Mouse (Mus musculus): ENCODE data around the gene S1pr3. TPM values are rescaled to one million over a fixed set of nuclear protein-coding genes. Genes with fewer than 3 reads are reported as not detected.

Gene S1pr3
- polyA plus RNA-seq, 1 experiment from 2014 or later = 114 TPM

DNA sequence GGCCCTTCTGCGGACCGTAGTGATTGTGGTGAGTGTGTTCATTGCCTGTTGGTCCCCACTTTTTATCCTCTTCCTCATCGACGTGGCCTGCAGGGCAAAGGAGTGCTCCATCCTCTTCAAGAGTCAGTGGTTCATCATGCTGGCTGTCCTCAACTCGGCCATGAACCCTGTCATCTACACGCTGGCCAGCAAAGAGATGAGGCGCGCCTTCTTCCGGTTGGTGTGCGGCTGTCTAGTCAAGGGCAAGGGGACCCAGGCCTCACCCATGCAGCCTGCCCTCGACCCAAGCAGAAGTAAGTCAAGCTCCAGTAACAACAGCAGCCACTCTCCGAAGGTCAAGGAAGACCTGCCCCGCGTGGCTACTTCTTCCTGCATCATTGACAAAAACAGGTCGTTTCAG is 11.1 kb downstream of the S1pr3 start:
- H3K4me2 ChIP-seq (replicated peaks) = no peak overlapping the region
- no peak overlapping the region for H3K4me3 ChIP-seq (replicated peaks)
- H3K4me1 ChIP-seq = peaks cover 36% of the 10 kb centered on the region
- H3K27me3 ChIP-seq = no peaks in the 10 kb centered on the region
- H3K9me3 ChIP-seq (replicated peaks) = 0 out of 2 replicates have a peak, but pooled peaks cover 6% of the 10 kb centered on the region
- no peak overlapping the region for H3K9ac ChIP-seq
- no peak for ATAC-seq (ENCODE audit: insufficient number of reproducible peaks, low FRiP score, low TSS enrichment, low read depth)
- H3K27ac ChIP-seq (replicated peaks) = no peak overlapping the region
- H3K36me3 ChIP-seq = peaks cover 65% of the 10 kb centered on the region
- 87% methylated on average over 15 of the region's 15 CpGs for WGBS

DNA sequence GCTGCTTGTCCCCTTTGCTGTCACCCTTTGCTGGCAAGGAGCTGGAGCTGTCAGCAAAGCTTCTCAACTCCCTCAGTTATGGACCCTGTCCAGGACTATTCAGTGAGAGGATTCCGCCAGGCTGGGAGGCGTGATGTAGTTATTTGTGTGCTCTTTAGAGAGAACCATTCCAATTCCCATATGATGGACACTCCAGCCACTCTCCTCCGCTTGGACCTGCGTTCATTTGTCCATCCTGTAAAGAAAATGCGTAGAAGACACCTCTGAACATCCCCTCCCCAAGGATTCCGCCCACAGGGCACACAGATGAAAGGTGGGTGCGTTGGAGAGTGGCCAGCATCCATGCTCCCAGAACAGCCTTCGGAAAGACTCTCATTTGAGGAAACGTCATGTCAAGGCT is 12.4 kb downstream of the S1pr3 start:
- H3K9me3 ChIP-seq (replicated peaks) = no peaks in the 10 kb centered on the region
- H3K9ac ChIP-seq = no peak overlapping the region
- H3K27ac ChIP-seq (replicated peaks) = no peak overlapping the region
- peaks cover 52% of the 10 kb centered on the region for H3K36me3 ChIP-seq
- H3K4me1 ChIP-seq = peaks cover 35% of the 10 kb centered on the region
- WGBS = 73% methylated on average over 9 of the region's 9 CpGs
- H3K27me3 ChIP-seq = no peaks in the 10 kb centered on the region
- no peak overlapping the region for H3K4me3 ChIP-seq (replicated peaks)
- ATAC-seq (ENCODE audit: insufficient number of reproducible peaks, low FRiP score, low TSS enrichment, low read depth) = no peak
- H3K4me2 ChIP-seq (replicated peaks) = no peak overlapping the region

DNA sequence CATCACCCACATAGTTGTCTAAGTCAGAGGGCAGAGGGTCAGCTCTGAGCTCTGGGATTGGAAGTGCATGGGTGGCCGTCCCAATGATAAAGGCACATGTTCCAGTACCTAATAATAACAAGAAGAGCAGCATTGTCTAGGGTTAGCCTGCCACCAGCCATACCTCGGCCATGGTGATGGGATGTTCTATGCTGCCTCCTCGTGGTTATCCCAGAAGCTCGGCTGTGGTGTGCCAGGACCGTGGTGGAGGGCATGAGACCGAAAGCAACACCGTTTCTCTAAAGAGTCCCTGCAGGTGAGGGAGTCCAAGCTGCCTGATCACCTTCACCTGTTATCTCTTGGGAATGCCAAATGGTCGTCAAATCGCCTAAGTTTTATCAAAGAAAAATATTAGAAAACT is 15.2 kb downstream of the S1pr3 start:
- H3K4me2 ChIP-seq (replicated peaks) = no peak overlapping the region
- WGBS = 75% methylated on average over 9 of the region's 9 CpGs
- H3K9ac ChIP-seq = no peak overlapping the region
- peaks cover 8% of the 10 kb centered on the region for H3K4me1 ChIP-seq
- no peaks in the 10 kb centered on the region for H3K9me3 ChIP-seq (replicated peaks)
- peaks cover 46% of the 10 kb centered on the region for H3K36me3 ChIP-seq
- ATAC-seq (ENCODE audit: insufficient number of reproducible peaks, low FRiP score, low TSS enrichment, low read depth) = no peak
- no peaks in the 10 kb centered on the region for H3K27me3 ChIP-seq
- H3K27ac ChIP-seq (replicated peaks) = no peak overlapping the region
- H3K4me3 ChIP-seq (replicated peaks) = no peak overlapping the region

DNA sequence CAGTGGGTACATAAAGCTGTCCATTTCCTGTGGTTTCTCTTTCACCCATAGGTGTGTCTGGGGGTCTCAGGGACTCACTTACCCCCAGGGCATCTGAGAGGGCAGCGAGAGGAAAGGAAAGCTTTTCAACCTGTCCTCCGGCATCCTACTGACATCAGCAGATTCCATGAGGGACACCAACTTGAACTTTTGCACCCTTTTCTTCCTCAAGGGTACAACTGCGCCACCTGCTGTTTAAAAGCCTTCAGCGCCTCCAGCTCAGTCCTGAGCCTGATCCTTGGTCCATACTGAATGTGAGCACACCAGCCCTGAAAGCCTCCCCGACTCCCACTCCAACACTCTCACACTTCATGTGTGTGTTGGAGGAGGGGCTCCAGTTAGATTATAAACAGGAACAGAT is 16.2 kb downstream of the S1pr3 start:
- H3K4me1 ChIP-seq = peaks cover 5% of the 10 kb centered on the region
- 14% methylated on average over 5 of the region's 5 CpGs for WGBS
- no peaks in the 10 kb centered on the region for H3K27me3 ChIP-seq
- no peak overlapping the region for H3K9ac ChIP-seq
- H3K4me2 ChIP-seq (replicated peaks) = no peak overlapping the region
- no peaks in the 10 kb centered on the region for H3K9me3 ChIP-seq (replicated peaks)
- H3K27ac ChIP-seq (replicated peaks) = no peak overlapping the region
- no peak overlapping the region for H3K4me3 ChIP-seq (replicated peaks)
- H3K36me3 ChIP-seq = peaks cover 36% of the 10 kb centered on the region
- ATAC-seq (ENCODE audit: insufficient number of reproducible peaks, low FRiP score, low TSS enrichment, low read depth) = no peak

DNA sequence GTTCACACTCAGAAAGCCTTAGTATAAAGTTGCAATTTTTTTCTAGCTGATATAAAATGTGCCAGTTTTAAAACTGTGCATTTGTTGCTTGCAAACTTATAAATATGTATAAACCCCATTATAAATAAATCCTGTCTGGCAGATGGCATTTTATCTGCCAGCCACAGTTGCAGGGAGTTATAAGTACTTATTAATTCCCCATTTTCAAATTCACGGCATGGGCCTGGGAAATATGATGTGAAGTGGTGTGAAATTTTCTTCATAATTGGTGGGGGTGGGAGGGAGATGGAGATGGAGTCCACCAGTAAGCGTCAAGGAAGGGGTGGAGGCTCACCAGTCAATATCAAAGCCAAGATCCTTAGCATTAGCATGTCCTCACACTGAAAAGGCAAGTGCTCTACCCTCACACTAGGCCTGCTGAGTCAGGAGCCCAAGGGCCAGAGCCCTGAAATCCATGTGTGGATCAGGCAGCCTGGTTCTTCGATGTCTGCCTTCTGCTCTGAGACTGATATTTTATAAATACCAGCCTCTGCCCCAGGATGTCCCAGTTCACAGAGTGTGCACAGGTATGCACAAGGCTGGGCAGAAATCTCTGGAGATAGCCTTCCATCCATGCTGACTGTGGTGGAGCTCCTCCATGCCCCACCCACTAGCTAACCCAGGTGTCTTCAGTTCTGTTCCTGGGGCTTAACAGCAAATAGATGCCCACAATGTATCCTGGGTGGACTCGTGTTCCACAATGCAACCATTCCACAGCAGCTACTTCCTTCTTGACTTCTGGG is 17.4 kb downstream of the S1pr3 start:
- Histone ChIP-seq H3K27me3 (no peaks in the 10 kb centered on the region), H3K4me1 (peaks cover 5% of the 10 kb centered on the region), H3K4me2 (replicated peaks) (no peak overlapping the region), H3K36me3 (peaks cover 24% of the 10 kb centered on the region), H3K9ac (no peak overlapping the region), H3K27ac (replicated peaks) (no peak overlapping the region), H3K4me3 (replicated peaks) (no peak overlapping the region), H3K9me3 (replicated peaks) (no peaks in the 10 kb centered on the region)
- ATAC-seq (ENCODE audit: insufficient number of reproducible peaks, low FRiP score, low TSS enrichment, low read depth) = no peak
- 74% methylated on average over 4 of the region's 4 CpGs for WGBS

DNA sequence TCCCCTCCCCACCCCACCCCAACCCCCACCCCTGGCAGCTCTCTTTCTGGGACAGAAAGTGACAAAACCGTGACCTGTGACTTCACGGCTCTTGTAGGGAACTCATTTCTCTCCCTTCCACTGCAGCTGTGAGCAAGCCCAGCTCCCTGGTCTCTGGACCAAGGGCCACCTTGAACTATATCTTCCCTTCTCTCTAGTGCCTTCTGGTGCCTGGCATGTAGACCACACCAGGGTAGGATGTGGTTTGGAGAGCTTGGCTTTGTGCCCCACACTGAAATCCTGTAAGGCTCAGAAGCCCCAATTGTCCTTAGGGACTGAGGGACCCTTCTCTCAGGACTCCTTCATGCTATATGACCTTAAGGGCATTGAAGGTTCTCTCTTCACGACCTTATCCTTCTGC is 24.9 kb downstream of the S1pr3 start:
- H3K4me1 ChIP-seq = no peaks in the 10 kb centered on the region
- no peaks in the 10 kb centered on the region for H3K36me3 ChIP-seq
- WGBS = 51% methylated on average over 3 of the region's 3 CpGs
- no peak for ATAC-seq (ENCODE audit: insufficient number of reproducible peaks, low FRiP score, low TSS enrichment, low read depth)
- H3K4me2 ChIP-seq (replicated peaks) = no peak overlapping the region
- H3K9me3 ChIP-seq (replicated peaks) = no peaks in the 10 kb centered on the region
- no peaks in the 10 kb centered on the region for H3K27me3 ChIP-seq
- no peak overlapping the region for H3K4me3 ChIP-seq (replicated peaks)
- H3K27ac ChIP-seq (replicated peaks) = no peak overlapping the region
- H3K9ac ChIP-seq = no peak overlapping the region

DNA sequence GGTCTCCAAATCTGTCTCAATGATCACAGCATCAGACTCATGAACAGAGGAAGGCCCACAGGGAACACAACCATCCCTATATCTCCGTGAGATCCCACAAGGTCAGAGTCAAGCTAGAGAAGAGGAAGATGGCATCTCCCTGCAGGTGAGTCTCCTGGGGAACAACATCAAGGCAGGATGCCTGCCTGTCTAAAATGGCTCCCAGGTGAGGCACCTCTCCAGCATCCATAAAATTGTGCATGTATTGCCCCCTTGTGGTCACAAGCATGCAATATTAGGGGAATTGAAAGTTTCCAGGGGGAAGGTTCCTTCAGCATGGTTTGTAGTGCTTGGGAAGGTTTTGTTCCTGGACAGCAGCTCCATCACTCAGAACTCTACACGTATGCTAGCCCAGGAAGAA is 26.0 kb downstream of the S1pr3 start:
- Histone ChIP-seq H3K36me3 (no peaks in the 10 kb centered on the region), H3K27me3 (no peaks in the 10 kb centered on the region), H3K4me1 (no peaks in the 10 kb centered on the region), H3K9ac (no peak overlapping the region), H3K9me3 (replicated peaks) (no peaks in the 10 kb centered on the region), H3K4me2 (replicated peaks) (no peak overlapping the region), H3K27ac (replicated peaks) (no peak overlapping the region), H3K4me3 (replicated peaks) (no peak overlapping the region)
- WGBS = 54% methylated on average over 2 of the region's 2 CpGs
- ATAC-seq (ENCODE audit: insufficient number of reproducible peaks, low FRiP score, low TSS enrichment, low read depth) = no peak

DNA sequence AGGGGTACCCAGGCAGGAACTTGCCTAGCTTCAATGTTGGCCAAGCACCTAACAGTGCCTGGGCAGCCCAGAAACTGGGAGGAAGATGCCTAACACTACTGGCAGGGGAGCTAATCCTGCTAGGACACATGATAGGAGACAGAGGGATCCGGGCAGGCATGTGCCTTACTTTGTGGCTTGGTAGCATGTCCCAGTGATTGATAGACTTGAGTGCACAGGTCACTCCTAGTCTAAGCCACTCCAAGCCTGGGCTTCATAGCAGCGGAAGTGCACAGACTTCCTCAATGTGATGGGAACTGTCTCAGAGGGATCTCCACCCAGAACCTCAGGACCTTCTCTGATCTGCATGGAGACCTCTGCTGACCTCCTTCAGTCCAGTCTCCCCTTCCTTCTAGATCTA is 26.7 kb downstream of the S1pr3 start:
- WGBS = 70% methylated on average over 2 of the region's 2 CpGs
- Histone ChIP-seq H3K27me3 (no peaks in the 10 kb centered on the region), H3K9me3 (replicated peaks) (no peaks in the 10 kb centered on the region), H3K4me2 (replicated peaks) (no peak overlapping the region), H3K9ac (no peak overlapping the region), H3K27ac (replicated peaks) (no peak overlapping the region), H3K4me3 (replicated peaks) (no peak overlapping the region), H3K4me1 (no peaks in the 10 kb centered on the region), H3K36me3 (no peaks in the 10 kb centered on the region)
- ATAC-seq (ENCODE audit: insufficient number of reproducible peaks, low FRiP score, low TSS enrichment, low read depth) = no peak

DNA sequence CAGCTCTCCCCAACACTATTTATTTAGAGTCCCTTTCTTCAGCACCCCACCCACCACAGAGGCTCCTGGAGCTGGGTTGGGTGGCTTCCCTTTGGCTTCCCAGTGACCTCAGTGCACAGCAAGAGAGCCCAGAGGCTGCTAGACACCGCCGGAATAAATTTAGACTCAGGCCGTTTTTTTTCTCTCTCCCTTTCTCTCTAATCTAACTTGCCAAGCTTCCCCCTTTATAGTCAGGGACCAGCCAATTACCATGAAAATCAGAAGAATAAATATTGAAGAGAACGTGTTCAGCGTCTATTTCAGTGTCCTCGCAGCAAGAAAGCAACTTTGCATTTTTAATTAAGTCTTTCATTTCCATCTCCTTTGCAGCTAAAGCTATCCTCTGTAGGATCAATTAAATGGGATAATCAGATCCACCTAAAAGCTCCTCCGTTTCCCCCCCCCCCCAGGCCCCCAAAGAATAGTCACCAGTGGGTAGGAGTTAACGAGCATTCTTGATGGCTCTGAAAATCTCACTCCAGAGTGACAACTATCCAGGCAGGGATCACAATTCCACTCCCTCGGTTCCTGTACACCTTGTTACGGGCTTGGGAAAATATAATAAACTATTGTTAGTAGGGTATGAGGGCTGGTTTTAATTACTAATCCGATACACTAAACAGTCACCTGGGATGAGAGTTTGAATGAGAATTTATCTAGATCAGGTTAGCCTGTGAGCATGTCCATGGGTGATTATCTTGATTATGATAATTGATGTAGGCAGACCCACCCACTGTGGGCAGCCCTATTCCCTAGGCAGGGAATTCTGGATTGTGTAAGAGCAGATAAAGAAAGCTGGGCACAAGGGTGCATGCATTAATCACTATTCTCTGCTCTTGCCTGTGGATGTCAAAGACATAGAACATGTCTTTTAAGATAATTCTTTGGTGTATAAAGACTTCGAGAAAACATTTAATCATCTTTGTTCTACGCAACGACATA is 29.0 kb downstream of the S1pr3 start:
- Histone ChIP-seq H3K4me3 (replicated peaks) (no peak overlapping the region), H3K4me2 (replicated peaks) (no peak overlapping the region), H3K9ac (no peak overlapping the region), H3K36me3 (no peaks in the 10 kb centered on the region), H3K27me3 (no peaks in the 10 kb centered on the region), H3K4me1 (no peaks in the 10 kb centered on the region), H3K27ac (replicated peaks) (no peak overlapping the region), H3K9me3 (replicated peaks) (no peaks in the 10 kb centered on the region)
- 77% methylated on average over 14 of the region's 14 CpGs for WGBS
- no peak for ATAC-seq (ENCODE audit: insufficient number of reproducible peaks, low FRiP score, low TSS enrichment, low read depth)

DNA sequence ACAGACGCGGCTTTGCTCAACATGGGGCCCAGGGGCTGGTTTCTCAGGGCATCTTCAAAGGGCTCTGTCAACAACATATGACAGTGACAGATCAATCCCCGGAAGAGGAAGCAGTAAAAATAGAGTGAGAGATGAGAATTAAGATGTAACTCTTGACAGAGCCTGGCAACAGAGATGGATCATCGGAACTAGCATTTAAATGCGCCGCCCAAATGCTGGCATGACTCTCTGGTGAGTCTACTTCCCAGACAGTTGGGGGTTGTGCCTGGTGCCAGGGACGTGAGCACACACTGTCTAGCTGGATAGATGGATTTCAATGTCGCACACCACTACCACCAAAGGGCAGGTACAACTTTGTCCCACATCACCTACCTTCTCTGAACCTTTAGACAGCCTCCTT is 34.5 kb downstream of the S1pr3 start:
- WGBS = 90% methylated on average over 8 of the region's 8 CpGs
- H3K27ac ChIP-seq (replicated peaks) = no peak overlapping the region
- no peak for ATAC-seq (ENCODE audit: insufficient number of reproducible peaks, low FRiP score, low TSS enrichment, low read depth)

DNA sequence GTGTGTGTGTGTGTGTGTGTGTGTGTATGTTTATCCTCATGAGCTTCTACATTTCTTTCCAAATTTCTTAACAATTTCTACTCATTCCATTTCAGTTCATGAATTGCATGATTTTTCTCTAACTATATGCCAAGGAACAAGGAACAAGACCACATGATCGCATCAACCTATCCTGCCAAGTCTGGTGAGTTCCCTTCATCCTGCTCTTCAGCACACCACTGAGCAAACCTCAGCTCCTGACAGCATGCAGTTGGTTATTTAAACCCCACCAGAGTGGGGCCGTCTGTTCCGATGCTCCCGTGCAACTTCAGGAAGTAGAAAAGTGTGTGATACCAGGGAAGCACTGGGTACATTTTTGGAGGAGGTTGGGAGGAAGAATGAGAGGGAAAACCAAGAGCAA is 38.1 kb downstream of the S1pr3 start:
- Histone ChIP-seq H3K4me3 (replicated peaks) (no peak overlapping the region), H3K27me3 (no peaks in the 10 kb centered on the region), H3K36me3 (no peaks in the 10 kb centered on the region), H3K4me2 (replicated peaks) (no peak overlapping the region), H3K9ac (no peak overlapping the region), H3K27ac (replicated peaks) (no peak overlapping the region), H3K4me1 (no peaks in the 10 kb centered on the region), H3K9me3 (replicated peaks) (no peaks in the 10 kb centered on the region)
- no peak for ATAC-seq (ENCODE audit: insufficient number of reproducible peaks, low FRiP score, low TSS enrichment, low read depth)
- WGBS = 63% methylated on average over 4 of the region's 4 CpGs

More for the DNA sequence above, 34.5 kb downstream of the S1pr3 start:
- Histone ChIP-seq H3K36me3 (no peaks in the 10 kb centered on the region), H3K4me2 (replicated peaks) (no peak overlapping the region), H3K4me3 (replicated peaks) (no peak overlapping the region), H3K27me3 (no peaks in the 10 kb centered on the region), H3K9me3 (replicated peaks) (no peaks in the 10 kb centered on the region), H3K9ac (no peak overlapping the region), H3K4me1 (no peaks in the 10 kb centered on the region)
